In genomic region chr16:90191289-90191688, GRCm38 (mm10) we compare ENCODE assay signal across 18 mouse cellular contexts.
"Had no signal": no experiment of that assay in that cellular context is flagged by ENCODE, and none has a peak within 500 bp of the region (broad histone marks: within the 10 kb centered on the region; RNA-seq: fewer than 3 reads in every experiment).

No protein-coding gene starts in this region.

- DNase-seq: liver, embryonic 13.5 days; lung, adult 2 months; lung, postnatal 14 days; lung, postnatal 36 days; right cerebral cortex, postnatal 14 days; thymus, adult 2 months; thymus, postnatal 25 days; thymus, postnatal 4 days had no signal

- H3K9me3 ChIP-seq: limb, embryonic 15.5 days; liver, embryonic 13.5 days; lung, embryonic 15.5 days; megakaryocyte, embryonic 14.5 days; midbrain, embryonic 12.5 days; midbrain, embryonic 15.5 days; neural tube, embryonic 12.5 days; stomach, embryonic 15.5 days had no signal

- H3K4me2 ChIP-seq: limb, embryonic 15.5 days; liver, embryonic 13.5 days; lung, embryonic 15.5 days; midbrain, embryonic 12.5 days; midbrain, embryonic 15.5 days; neural tube, embryonic 12.5 days; stomach, embryonic 15.5 days had no signal

- H3K4me3 ChIP-seq: limb, embryonic 15.5 days; liver, embryonic 13.5 days; lung, embryonic 15.5 days; megakaryocyte, embryonic 14.5 days; midbrain, embryonic 12.5 days; midbrain, embryonic 15.5 days; neural tube, embryonic 12.5 days; stomach, embryonic 15.5 days had no signal

- H3K36me3 ChIP-seq: limb, embryonic 15.5 days; liver, embryonic 13.5 days; lung, embryonic 15.5 days; midbrain, embryonic 12.5 days; midbrain, embryonic 15.5 days; neural tube, embryonic 12.5 days; stomach, embryonic 15.5 days had no signal

- H3K27ac ChIP-seq: limb, embryonic 15.5 days; liver, embryonic 13.5 days; lung, embryonic 15.5 days; macrophage; midbrain, embryonic 12.5 days; midbrain, embryonic 15.5 days; neural tube, embryonic 12.5 days; stomach, embryonic 15.5 days; stomach, postnatal 0 days had no signal

- ATAC-seq: lung, postnatal 0 days; midbrain, embryonic 15.5 days had no signal

- H3K9ac ChIP-seq: limb, embryonic 15.5 days; liver, embryonic 13.5 days; lung, embryonic 15.5 days; midbrain, embryonic 12.5 days; midbrain, embryonic 15.5 days; neural tube, embryonic 12.5 days; stomach, embryonic 15.5 days had no signal

- H3K27me3 ChIP-seq: limb, embryonic 15.5 days; liver, embryonic 13.5 days; lung, embryonic 15.5 days; megakaryocyte, embryonic 14.5 days; midbrain, embryonic 12.5 days; midbrain, embryonic 15.5 days; neural tube, embryonic 12.5 days; stomach, embryonic 15.5 days had no signal

- H3K4me1 ChIP-seq: limb, embryonic 15.5 days; midbrain, embryonic 12.5 days; midbrain, embryonic 15.5 days; stomach, embryonic 15.5 days had no signal
